Mouse (Mus musculus): ENCODE data around the gene Stxbp5l. TPM values are rescaled to one million over a fixed set of nuclear protein-coding genes. Genes with fewer than 3 reads are reported as not detected.
"Not testable (repeated sequence)": the region's sequence is repeated elsewhere in the genome, so short reads cannot be mapped to it uniquely, and the experiment has no call there.

Stxbp5l gene
- total RNA-seq, 2 experiments from 2014 or later, result not detected

DNA sequence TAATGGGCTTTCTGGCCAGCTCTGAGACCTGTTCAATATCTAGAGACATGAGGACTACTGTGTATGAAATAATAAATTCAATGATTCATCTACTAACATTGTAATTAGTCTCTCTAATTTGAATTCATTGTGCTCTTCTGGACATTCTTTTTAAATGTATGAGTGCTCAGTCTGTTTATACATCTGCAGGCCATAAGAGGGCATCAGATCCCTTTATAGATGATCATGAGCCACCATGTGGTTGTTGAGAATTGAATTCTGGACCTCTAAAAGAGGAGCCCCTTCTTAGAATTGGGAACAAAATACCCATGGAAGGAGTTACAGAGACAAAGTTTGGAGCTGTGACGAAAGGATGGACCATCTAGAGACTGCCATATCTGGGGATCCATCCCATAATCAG is 92.2 kb downstream of the Stxbp5l start:
- ATAC-seq (replicated peaks; ENCODE audit: poor library complexity), result no peak

DNA sequence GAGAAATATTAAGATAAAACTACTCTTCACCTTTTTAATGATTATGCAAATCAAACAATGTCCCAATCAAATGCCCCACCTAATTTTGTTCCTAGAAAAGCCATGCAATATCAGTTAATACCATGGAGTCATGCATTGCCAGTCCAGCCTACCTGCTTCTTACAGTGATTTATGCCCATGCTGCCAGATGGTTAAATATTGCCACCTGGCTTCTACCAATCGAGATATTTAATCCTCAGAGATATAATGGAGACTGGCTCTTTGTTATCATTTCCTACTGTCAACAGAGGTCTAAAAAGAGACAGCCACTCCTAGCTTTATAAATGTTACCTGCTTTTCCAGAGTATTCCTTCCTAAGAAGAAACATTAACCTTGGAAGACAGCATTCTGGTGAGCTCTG is 104.6 kb downstream of the Stxbp5l start:
- no peak for ATAC-seq (replicated peaks; ENCODE audit: poor library complexity)

DNA sequence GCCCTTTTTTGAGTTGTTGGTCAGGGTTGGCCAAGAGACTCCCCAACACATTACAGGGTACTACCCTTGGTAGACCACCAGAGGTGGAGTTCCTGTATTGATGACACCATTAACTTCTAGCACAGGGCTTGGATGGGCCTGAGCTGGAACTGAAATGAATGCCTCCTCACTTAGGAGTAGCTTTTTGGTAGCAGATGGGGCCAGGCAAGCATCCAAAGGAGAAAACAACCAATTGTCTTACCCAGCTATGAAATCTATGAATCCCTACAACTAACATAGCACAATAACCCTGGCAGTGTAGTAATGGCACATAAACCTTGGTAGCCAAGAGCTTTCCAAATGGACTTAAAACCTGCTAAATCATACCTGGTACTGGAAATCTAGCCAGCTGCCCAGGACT is 111.1 kb downstream of the Stxbp5l start:
- no peak for ATAC-seq (replicated peaks; ENCODE audit: poor library complexity)

DNA sequence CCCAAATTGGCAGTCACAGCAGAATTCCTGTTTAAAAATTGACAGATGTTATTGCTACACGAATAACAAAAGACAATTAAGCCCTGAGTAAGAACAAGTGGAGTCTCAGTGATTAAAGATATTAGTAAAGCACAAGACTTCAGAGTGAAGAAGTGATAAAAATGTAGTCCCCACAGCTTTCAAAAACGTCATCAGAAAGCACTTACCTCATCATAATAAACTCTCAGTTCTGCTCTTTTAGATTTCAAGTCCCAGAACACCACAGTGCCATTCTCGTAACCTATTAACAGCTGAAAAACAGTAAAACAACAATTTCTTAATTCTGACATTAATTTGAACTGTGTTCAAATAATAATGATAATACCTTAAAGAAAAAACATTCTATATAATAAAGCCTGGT is 123.1 kb downstream of the Stxbp5l start:
- ATAC-seq (replicated peaks; ENCODE audit: poor library complexity), result no peak

DNA sequence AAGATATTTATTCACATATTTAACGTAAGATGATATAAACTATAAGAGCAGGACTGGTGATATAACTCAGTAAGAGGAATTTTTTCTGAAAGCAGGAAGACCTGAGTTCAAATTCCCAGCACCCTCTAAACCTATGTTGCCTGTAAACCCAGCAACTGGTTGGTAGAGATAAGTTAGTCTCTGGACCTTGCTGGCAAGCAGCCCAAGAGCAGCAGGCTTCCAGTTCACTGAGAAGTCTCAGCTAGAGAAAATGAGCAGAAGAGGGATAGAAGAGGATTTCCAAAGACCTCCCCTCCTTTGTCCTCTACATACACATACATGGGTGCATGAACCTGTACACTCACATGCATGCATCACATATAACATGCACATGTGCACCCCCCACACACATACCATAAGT is 165.6 kb downstream of the Stxbp5l start:
- no peak for ATAC-seq (replicated peaks; ENCODE audit: poor library complexity)

DNA sequence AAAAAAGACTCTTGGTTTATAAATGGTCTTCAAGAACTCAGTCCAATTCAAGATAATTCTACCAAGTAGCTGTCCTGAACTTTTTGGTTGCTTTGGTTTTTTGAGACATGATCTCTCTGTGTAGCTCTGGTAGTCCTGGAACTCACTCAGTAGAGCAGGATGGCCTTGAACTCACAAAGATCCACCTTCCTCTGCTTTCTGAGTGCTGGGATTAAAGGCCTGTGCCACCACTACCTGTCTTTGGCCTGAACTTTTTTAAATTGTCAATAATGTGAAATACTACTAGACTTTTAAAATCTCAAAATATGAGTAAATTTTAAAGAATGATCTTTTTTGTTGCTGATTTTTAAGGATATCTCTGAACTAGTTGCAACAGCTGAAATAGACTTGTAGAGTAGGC is 176.0 kb downstream of the Stxbp5l start:
- no peak for ATAC-seq (replicated peaks; ENCODE audit: poor library complexity)

DNA sequence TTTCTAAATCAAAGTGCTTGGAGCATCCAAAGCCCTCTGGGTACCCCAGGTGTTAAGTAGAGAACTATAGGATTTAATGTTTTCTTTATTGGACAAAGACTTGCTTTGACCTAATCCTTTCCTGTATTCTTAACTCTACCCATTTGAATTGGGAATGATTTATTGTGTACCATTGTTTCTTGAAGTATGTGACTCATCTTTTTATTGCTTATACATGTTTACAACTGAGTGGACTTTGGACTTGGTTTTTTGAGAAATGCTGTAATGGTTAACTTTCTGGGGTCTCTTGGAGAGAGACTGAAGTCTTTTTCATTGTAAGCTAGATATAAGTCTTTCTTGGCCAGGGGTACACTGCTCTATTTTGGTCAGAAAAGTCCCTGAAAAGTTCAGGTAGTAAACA is 190.6 kb downstream of the Stxbp5l start:
- ATAC-seq (replicated peaks; ENCODE audit: poor library complexity), result no peak

DNA sequence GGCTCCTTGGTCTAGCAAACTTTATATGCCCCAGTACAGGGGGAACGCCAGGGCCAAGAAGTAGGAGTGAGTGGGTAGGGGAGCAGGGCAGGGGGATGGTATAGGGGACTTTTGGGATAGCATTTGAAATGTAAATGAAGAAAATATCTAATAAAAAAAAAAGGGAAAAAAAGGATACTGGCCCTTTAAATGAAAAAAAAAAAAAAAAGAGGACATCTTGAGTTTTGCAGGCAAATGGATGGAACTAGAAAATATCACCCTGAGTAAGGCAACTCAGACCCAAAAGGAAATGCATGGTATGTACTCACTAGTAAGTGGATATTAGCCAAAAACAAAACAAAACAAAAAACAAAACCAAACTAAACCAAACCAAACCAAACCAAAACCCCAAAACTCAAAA is 259.6 kb downstream of the Stxbp5l start:
- ATAC-seq (replicated peaks; ENCODE audit: poor library complexity), result not testable (repeated sequence)

DNA sequence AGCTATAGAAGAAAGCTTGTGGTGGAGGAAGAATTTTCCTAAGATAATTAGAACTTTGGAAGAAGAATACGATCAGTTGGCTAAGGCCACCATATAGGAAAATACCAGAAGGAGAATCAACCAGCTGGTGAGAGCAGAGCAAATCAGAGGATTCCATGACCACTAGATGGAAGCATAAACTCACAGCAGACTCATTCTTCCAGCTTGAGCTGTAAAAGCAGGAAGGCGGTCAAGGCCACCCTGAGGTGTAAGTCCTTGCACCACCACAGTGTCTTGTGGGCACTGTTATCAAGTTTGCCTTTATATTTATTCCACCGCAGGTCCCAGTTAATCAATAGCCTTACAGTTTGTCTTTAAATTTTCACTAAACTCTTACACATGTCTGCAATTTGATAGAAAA is 275.5 kb downstream of the Stxbp5l start:
- peak; percentile 93 for ATAC-seq (replicated peaks; ENCODE audit: poor library complexity)

DNA sequence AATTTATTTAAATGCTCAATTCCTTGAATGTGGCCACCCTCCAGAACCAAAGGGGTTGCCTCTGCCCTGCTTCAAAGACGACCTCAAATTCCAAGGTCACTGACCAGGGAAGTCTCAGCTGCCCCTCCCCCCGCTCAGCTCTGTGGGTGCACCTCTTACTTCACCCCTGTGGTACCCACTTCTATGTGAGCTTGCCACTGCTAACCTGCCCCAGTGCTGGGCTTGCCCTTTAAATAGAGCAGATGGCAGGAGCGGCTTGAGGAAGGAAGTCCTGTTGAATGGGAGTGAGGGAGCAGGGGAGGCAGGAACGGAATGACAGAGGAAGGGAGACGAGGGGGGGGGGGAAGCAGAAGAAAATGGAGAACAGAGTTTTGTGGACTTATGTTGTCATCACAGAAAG is 276.0 kb downstream of the Stxbp5l start:
- ATAC-seq (replicated peaks; ENCODE audit: poor library complexity), result no peak

DNA sequence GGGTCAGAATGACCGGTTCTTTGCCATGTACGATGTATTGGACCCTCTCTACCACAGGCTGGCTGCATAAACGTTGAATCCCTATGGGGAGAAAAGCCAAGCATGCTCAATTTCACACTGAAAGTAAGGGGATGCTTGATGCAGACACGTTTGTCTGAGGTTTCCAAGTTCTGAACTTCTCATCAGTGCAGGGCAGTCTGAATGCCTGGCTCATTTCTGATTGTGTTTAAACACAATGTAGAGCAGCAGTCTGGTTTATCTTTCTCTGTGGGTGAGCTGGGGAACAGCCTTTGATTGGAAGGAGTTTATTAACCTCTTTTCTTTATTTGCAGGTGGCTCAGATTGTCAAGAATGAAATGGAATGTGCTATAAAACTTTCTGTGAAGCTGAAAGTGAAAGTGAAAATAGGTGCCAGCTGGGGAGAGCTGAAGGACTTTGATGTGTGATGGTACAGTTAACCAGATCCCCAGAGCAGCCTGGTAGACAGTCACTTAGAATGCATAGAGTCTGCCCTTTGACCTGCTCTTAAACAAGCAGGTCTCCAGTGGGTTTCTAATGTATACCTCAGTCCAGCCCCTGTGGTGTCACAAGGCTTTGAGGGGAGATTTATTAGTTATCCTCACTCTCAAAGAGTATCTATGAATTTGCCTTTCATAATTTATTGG is 290.5 kb downstream of the Stxbp5l start:
- no peak for ATAC-seq (replicated peaks; ENCODE audit: poor library complexity)

DNA sequence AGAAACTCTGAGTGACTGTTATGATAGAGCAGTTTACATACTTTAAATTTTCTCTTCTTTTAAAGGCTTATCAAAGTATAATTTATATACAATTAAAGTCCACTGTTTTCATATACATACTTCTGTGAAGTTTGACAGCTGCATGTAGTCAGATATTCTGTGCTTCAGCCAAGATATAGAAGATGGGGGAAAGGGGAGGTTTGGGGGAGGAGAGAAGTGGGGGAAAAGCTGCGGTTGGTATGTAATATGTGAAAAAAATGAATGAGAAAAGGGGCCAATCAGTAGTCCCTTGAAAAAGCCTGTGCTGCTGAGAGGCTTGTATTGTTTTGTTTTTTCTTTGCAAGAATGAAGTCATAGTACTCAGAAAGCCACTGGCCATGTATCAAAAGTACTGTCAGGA is 295.1 kb downstream of the Stxbp5l start:
- ATAC-seq (replicated peaks; ENCODE audit: poor library complexity), result no peak

DNA sequence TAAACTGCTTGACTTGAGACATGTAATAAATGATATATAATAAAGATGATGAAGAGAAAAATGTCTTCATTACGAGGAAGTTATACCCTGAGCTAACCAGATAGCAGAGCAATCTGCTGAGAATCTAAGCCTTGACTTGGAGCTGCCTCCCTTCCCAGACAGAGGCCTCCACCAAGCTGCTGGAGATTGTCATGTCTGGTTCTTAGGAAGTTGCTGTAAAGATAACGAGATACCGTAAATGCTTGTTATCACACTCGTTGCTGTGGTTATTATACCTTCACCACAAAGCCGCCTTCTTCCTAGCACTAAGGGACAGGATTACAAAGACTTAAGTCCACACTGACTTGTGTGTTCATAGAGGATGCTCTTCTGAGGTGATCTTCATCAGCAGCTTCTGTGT is 312.4 kb downstream of the Stxbp5l start:
- ATAC-seq (replicated peaks; ENCODE audit: poor library complexity), result 0 out of 2 replicates have a peak, but pooled peaks have one; percentile 14

Other genes starting within 250 kb of the Stxbp5l start
- gene Gtf2e1, start 154.8 kb upstream of the Stxbp5l start, total RNA-seq (2015), result 18.8 and 19.5 TPM in 2 replicates
- 24.9 and 26.6 TPM in 2 replicates for gene Gtf2e1, start 154.8 kb upstream of the Stxbp5l start, total RNA-seq (2017)
- 12.3 and 20.9 TPM in 2 replicates for gene Rabl3, start 154.9 kb upstream of the Stxbp5l start, total RNA-seq (2015)
- 9.5 and 9.9 TPM in 2 replicates for gene Rabl3, start 154.9 kb upstream of the Stxbp5l start, total RNA-seq (2017)
- not detected in 2 replicates for gene Hgd, start 195.2 kb upstream of the Stxbp5l start, total RNA-seq (2015)
- 0.20 TPM in 1 of 2 replicates, not detected in the other for gene Hgd, start 195.2 kb upstream of the Stxbp5l start, total RNA-seq (2017)

Data from megakaryocyte progenitor cell, adult 5-6 weeks (primary cell).